Mouse (Mus musculus) spleen, adult 2 months (tissue): ENCODE data around the gene Ltb4r1. TPM values are rescaled to one million over a fixed set of nuclear protein-coding genes. Genes with fewer than 3 reads are reported as not detected.

Experiments
- DNase-seq, 2 experiments: peaks; one replicate each; pipeline versions ENCODE4 v3.0.0 to v3.0.0-alpha.2; 2012 to 2021; ENCODE audit warnings: low spot score in 2 of 2, low read depth in 1 of 2
- H3K27ac ChIP-seq: fragments of 200-500 bp; 2 replicates; pipeline ENCODE4 v1.5.1; 2012; ENCODE audit warnings: low read length, inconsistent platforms; ENCODE audit not compliant: insufficient read depth
- H3K27me3 ChIP-seq: fragments of 200-500 bp; 2 replicates; pipeline ENCODE4 v1.6.1; 2012; ENCODE audit warnings: mild to moderate bottlenecking, moderate library complexity, low read length, inconsistent platforms; ENCODE audit not compliant: control insufficient read depth, insufficient read depth
- H3K36me3 ChIP-seq: fragments of 200-500 bp; 2 replicates; pipeline ENCODE4 v1.6.1; 2012; ENCODE audit warnings: mild to moderate bottlenecking, low read length, inconsistent platforms; ENCODE audit not compliant: control insufficient read depth, insufficient read depth
- H3K4me1 ChIP-seq: fragments of 200-500 bp; 2 replicates; pipeline ENCODE4 v1.6.1; 2011; ENCODE audit warnings: inconsistent platforms; ENCODE audit not compliant: control insufficient read depth, insufficient read depth, insufficient read length
- H3K4me3 ChIP-seq: fragments of 200-500 bp; 2 replicates; pipeline ENCODE4 v1.5.1; 2011; ENCODE audit warnings: mild to moderate bottlenecking, inconsistent platforms; ENCODE audit not compliant: insufficient read depth, insufficient read length; ENCODE audit errors: extremely low read depth
- CTCF ChIP-seq: fragments of 200-500 bp; IDR thresholded peaks from 2 replicates; pipeline ENCODE4 v1.5.1; 2011; ENCODE audit warnings: mild to moderate bottlenecking, inconsistent platforms; ENCODE audit not compliant: insufficient read depth, insufficient read length, insufficient replicate concordance; ENCODE audit errors: extremely low read depth
- POLR2A ChIP-seq: fragments of 200-500 bp; IDR thresholded peaks from 2 replicates; pipeline ENCODE4 v1.6.1; 2011; ENCODE audit warnings: low read depth, low read length, inconsistent platforms
- WGBS: fragments of 180-500 bp; shearing (Covaris S2); methylation state at CpG from one replicate; pipeline ENCODE4 v1.1.7; 2018; 5-methylcytosine and 5-hydroxymethylcytosine counted together
- polyA plus RNA-seq: library from polyadenylated mRNA; depleted of rRNA; stranded (reverse); fragments of >200 nt; gene quantifications from 2 replicates; pipeline ENCODE4 v1.2.3, GENCODE M21; 2012; rRNA removed

Gene Ltb4r1
- 4.2 and 6.6 TPM in 2 replicates for polyA plus RNA-seq

DNA sequence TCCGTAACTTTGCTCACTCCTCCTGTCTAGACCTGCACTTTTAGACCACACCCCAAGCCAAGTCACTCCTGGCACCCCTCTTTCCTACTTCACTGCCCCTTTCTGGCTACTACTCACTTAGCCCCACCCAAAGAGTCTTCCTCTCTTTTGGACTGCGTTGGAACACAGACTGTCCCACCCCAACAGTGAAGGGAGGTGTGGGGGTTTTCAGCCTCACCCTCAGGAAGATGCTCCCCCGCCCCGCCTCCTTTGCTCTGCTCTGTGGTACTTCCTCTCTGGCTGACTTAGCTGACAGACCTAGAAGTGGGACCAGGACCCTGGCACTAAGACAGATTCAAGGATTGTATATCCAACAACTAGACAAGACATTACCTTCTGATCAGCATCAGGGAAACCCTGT is at the start of gene Ltb4r1:
Gene Ltb4r1 (plus strand): TSS at position 267 of the 400 bp plus-strand sequence.
- 28% methylated on average over 4 of the region's 4 CpGs for WGBS
- Histone ChIP-seq H3K27ac (no peak within 1 kb of the TSS), H3K4me1 (peaks cover 10% of the 10 kb centered on the region; the same call in 1 of the 2 replicates), H3K27me3 (peaks cover 10% of the 10 kb centered on the region), H3K4me3 (no peak within 1 kb of the TSS), H3K36me3 (no peaks in the 10 kb centered on the region)
- TF ChIP-seq CTCF (no peak), POLR2A (no peak)
- no peak for DNase-seq

DNA sequence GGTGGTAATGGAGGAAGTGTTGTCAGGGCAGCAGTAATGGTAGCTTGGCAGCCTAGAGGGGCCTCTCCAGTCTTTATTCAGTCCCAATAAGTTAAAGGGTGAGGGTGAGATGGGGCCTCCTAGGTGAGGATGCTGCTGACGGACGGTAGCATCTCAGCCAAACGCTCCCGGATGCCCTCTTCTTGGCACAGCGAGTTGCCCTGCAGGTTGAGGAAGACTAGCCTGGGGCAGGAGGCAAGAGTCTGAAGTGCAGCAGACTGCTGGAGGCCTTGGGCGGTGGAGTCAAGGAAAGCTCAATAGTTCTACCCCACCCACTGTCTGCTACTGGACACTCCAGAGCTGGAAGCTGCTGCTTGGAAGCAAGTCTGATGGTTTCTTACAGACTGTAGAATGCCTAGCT is 49.5 kb upstream of the Ltb4r1 start:
- H3K36me3 ChIP-seq, result peaks cover 28% of the 10 kb centered on the region
- no peaks in the 10 kb centered on the region for H3K4me1 ChIP-seq
- DNase-seq, result no peak
- 0 out of 2 replicates have a peak, but pooled peaks cover 3% of the 10 kb centered on the region for H3K27me3 ChIP-seq
- H3K27ac ChIP-seq, result no peak overlapping the region
- TF ChIP-seq POLR2A, result no peak
- no peak for TF ChIP-seq CTCF
- WGBS, result 95% methylated on average over 6 of the region's 6 CpGs
- H3K4me3 ChIP-seq, result no peak overlapping the region

DNA sequence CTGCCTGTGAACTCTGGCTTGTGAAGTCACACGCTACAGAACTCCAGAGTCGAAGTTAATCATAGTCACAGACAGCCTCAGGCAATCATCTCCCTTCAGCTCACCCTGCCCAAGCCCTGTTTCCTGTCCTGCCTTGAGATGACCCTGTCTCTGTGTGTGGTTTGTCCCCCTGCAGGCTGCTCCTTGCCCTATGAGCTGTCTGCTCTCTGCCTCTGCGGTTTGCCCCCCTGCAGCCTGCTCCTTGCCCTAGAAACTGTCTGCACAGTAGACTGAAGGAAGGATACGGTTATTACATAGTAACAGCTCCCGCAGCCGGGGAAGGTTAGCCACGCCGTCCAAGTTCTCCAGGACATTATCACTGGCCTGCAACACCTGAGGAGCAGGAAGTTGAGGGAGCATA is 48.9 kb upstream of the Ltb4r1 start:
- Histone ChIP-seq H3K4me3 (no peak overlapping the region), H3K27ac (no peak overlapping the region), H3K27me3 (0 out of 2 replicates have a peak, but pooled peaks cover 3% of the 10 kb centered on the region), H3K36me3 (peaks cover 28% of the 10 kb centered on the region), H3K4me1 (no peaks in the 10 kb centered on the region)
- no peak for DNase-seq
- 92% methylated on average over 8 of the region's 8 CpGs for WGBS
- TF ChIP-seq POLR2A (no peak), CTCF (no peak)

DNA sequence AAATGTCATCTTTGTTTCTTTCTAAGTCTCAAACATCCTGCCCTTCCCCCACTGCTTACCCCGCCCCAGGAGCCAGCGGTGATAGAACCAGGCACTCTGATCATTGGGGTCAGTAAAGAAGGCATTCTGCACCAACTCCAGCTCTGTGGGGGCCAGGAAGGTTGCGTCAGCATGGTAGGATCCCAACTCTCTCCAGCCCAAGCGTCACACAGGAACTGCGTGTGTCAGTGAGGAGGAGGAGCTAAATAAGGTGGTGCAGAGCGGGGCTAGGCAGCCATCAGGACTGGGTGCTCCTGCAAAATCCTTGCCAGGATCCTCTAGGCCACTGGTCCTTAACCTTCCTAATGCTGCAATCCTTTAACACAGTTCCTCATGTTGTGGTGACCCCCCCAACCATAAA is 46.0 kb upstream of the Ltb4r1 start:
- no peak for DNase-seq
- H3K4me3 ChIP-seq, result no peak overlapping the region
- peaks cover 6% of the 10 kb centered on the region; the same call in 1 of the 2 replicates for H3K4me1 ChIP-seq
- no peak for TF ChIP-seq POLR2A
- TF ChIP-seq CTCF, result no peak
- H3K27me3 ChIP-seq, result no peaks in the 10 kb centered on the region
- H3K27ac ChIP-seq, result no peak overlapping the region
- 86% methylated on average over 6 of the region's 6 CpGs for WGBS
- H3K36me3 ChIP-seq, result peaks cover 28% of the 10 kb centered on the region

DNA sequence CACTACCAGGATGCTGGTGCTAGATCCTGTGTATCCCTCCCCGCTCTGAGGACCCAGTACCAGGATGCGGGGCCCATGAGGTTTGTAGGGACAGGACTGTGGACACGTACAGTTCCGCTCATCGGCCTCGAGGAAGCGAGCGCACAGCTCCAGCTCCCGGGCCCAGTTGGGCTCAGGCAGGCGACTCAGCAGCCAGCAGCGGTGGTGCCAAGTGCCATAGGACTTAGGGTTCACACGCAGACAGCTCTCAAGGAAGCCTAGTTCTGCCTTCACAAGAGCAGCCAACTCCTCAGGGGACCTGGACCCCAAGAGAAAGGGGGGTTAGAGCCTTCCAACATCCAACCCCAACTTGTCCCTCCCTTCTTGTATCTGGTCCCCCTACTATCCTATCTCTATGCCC is 45.1 kb upstream of the Ltb4r1 start:
- 91% methylated on average over 12 of the region's 12 CpGs for WGBS
- DNase-seq, result no peak
- H3K4me1 ChIP-seq, result peaks cover 12% of the 10 kb centered on the region; the same call in 1 of the 2 replicates
- no peaks in the 10 kb centered on the region for H3K27me3 ChIP-seq
- peaks cover 28% of the 10 kb centered on the region for H3K36me3 ChIP-seq
- H3K27ac ChIP-seq, result no peak overlapping the region
- no peak for TF ChIP-seq POLR2A
- no peak for TF ChIP-seq CTCF
- no peak overlapping the region for H3K4me3 ChIP-seq

DNA sequence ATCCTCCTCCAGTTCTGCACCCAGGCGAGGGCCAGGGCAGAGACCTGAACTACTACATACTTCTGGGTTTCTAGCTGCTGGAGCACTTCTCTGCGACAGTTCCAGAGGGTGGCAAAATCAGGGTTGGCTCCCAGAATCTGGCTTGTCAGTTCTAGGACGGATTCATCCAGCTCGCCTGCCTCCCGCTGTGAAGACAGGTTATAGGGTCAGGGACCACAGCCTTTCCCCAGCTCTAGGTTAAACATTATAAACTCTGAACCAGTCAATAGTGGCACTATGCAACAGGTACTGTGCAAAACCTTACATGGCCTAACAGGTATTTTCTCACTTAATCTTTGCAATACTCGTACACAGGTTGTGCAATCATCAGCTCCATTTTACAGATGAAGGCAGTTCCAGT is 44.7 kb upstream of the Ltb4r1 start:
- WGBS, result 87% methylated on average over 6 of the region's 6 CpGs
- Histone ChIP-seq H3K36me3 (peaks cover 26% of the 10 kb centered on the region), H3K4me1 (peaks cover 12% of the 10 kb centered on the region; the same call in 1 of the 2 replicates), H3K4me3 (no peak overlapping the region), H3K27ac (no peak overlapping the region), H3K27me3 (no peaks in the 10 kb centered on the region)
- DNase-seq, result no peak
- TF ChIP-seq CTCF (no peak), POLR2A (no peak)

DNA sequence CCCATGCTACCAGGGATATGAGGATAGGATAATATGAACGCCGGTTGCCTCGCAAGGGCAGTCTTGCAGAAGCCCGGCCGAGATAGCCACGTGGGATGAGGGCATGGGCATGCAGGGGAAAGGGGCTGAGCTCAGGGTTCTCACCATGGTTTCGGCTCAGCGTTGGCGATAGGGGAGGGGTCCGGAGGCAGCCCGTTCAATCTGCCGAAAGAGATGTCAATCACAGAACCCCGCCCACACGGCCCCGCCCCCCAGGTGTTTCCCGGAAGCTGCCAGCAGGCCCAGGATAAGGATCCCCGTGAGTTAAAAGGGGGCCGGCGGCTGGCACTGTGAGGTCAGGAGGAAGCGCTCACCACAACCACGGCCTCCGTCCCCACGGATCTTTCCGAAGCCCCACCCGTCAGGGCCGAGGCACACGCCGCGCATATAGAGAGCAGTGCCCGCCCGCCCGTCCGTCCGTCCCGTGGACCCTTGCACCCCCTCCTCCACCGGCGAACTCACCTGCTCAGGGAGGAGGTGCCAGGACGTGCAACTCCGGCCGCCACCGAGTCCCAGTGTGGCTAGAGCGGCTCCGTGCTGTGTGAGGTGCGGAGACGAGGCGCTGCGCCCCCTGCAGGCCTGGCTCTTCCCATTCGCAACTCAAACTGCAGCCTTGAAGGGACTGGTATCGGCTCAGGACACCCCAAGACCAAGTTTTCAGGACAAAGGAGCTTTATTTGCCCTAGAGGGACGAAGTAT is 43.9 kb upstream of the Ltb4r1 start, which contains the start of gene Rabggta:
Gene Rabggta (minus strand): TSS at position 564 of the 738 bp plus-strand sequence.
- peak; percentile 87 to 95 for DNase-seq
- Histone ChIP-seq H3K4me1 (peaks cover 12% of the 10 kb centered on the region; the same call in 1 of the 2 replicates), H3K27ac (peak within 1 kb of the TSS; percentile 81), H3K36me3 (peaks cover 22% of the 10 kb centered on the region), H3K4me3 (peak within 1 kb of the TSS; percentile 95), H3K27me3 (no peaks in the 10 kb centered on the region)
- peak; percentile 36 for TF ChIP-seq POLR2A
- peak; percentile 97 for TF ChIP-seq CTCF
- under 1% methylated on average over 50 of the region's 50 CpGs for WGBS
